ENCODE assay signal across 8 mouse cellular contexts in the genomic region with DNA sequence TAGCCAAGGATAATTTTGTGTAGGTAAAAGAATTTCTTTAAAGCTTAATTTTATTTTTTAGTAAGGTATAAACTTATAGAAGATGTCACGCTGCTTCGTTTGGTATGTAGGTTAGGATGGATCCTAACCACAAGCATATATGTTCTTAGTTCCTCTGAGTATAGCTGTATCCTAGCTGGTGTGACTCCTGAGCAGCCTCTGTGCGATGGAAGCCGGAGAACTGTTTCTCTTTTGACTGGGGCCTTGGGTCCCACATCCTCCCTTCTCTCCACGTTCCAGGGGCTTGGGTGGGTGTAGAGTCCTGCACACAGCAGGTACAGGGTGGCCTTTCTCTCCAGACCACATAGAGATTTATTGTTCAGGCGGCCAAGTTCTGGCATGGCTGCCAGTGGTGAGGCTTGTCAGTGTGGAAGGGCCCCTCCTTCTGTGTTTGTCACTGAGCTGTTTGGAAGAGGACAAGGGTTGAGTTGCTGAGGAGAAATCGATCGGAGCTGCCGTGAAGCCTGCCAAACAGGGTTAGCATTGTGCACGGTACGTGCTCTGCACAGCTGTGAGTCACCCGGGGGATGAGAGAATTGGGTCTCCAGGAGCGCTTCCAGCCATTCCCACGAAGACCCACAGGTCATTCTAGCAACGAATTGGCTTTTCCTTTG. TPM values are rescaled to one million over a fixed set of nuclear protein-coding genes. Genes with fewer than 3 reads are reported as not detected.
DNase-seq lines count a peak whose midpoint lies in the region; ATAC-seq and TF ChIP-seq lines count a peak whose summit lies in the region.

No protein-coding gene starts in this region.

- TF ChIP-seq CTCF in kidney, adult 2 months (conservative IDR thresholded peaks at IDR 0.05; ENCODE audit: insufficient read depth, insufficient read length, low read depth, low read length): no peak

- WGBS in neural tube, embryonic 13.5 days: 48% methylated on average over 15 of the region's 15 CpGs
- WGBS in hindbrain, embryonic 16.5 days: 43% methylated on average over 15 of the region's 15 CpGs
- WGBS in liver, embryonic 15.5 days (ENCODE audit: insufficient replicate concordance): 60% methylated on average over 15 of the region's 15 CpGs
- WGBS in kidney, adult 2 months: 56% methylated on average over 15 of the region's 15 CpGs

- H3K4me1 ChIP-seq in neural tube, embryonic 13.5 days (replicated peaks): peaks cover 34% of the 10 kb centered on the region
- H3K4me1 ChIP-seq in hindbrain, embryonic 16.5 days (ENCODE audit: control insufficient read depth, insufficient read depth, low read depth, low read length): peaks cover 8% of the 10 kb centered on the region
- H3K4me1 ChIP-seq in liver, embryonic 15.5 days (replicated peaks): no peaks in the 10 kb centered on the region
- H3K4me1 ChIP-seq in kidney, adult 2 months (ENCODE audit: control insufficient read depth, insufficient read depth, low read length): no peaks in the 10 kb centered on the region

- H3K36me3 ChIP-seq in neural tube, embryonic 13.5 days: no peaks in the 10 kb centered on the region
- H3K36me3 ChIP-seq in hindbrain, embryonic 16.5 days (ENCODE audit: control insufficient read depth, insufficient read depth, low read length): no peaks in the 10 kb centered on the region
- no peaks in the 10 kb centered on the region for H3K36me3 ChIP-seq in liver, embryonic 15.5 days (replicated peaks)
- H3K36me3 ChIP-seq in kidney, adult 2 months (ENCODE audit: control insufficient read depth, insufficient read depth, low read length): no peaks in the 10 kb centered on the region

- no peak overlapping the region for H3K4me2 ChIP-seq in neural tube, embryonic 13.5 days
- peak overlapping the region; percentile 33 for H3K4me2 ChIP-seq in hindbrain, embryonic 16.5 days (ENCODE audit: low read length)
- no peak overlapping the region for H3K4me2 ChIP-seq in liver, embryonic 15.5 days

- H3K9me3 ChIP-seq in neural tube, embryonic 13.5 days: no peaks in the 10 kb centered on the region
- no peaks in the 10 kb centered on the region for H3K9me3 ChIP-seq in hindbrain, embryonic 16.5 days (ENCODE audit: control insufficient read depth, low read length)
- no peaks in the 10 kb centered on the region for H3K9me3 ChIP-seq in liver, embryonic 15.5 days (replicated peaks)

- DNase-seq in neural tube, embryonic 10.5 days (ENCODE audit: extremely low spot score, low spot score): no peak
- DNase-seq in telencephalon, adult 2 months (ENCODE audit: low read depth, low spot score): peak; percentile 13
- DNase-seq in kidney, adult 2 months: no peak
- no peak for DNase-seq in cerebellum, postnatal 14 days
- no peak for DNase-seq in cerebellum, adult 8-10 months

- ATAC-seq in neural tube, embryonic 13.5 days (ENCODE audit: low read depth): peak; percentile 81
- ATAC-seq in hindbrain, embryonic 16.5 days: peak; percentile 96
- peak; percentile 84 for ATAC-seq in liver, embryonic 15.5 days (ENCODE audit: insufficient read depth)

- 0 out of 2 replicates have a peak overlapping the region, but pooled peaks have one; percentile 23 for H3K27ac ChIP-seq in neural tube, embryonic 13.5 days (replicated peaks)
- H3K27ac ChIP-seq in hindbrain, embryonic 16.5 days (ENCODE audit: low read depth, low read length): peak overlapping the region; percentile 77
- H3K27ac ChIP-seq in liver, embryonic 15.5 days (replicated peaks): peak overlapping the region; percentile 64
- no peak overlapping the region for H3K27ac ChIP-seq in kidney, adult 2 months (ENCODE audit: insufficient read depth, low read depth, low read length)

- no peak for TF ChIP-seq POLR2A in kidney, adult 2 months (IDR thresholded peaks at IDR 0.05; ENCODE audit: low read depth, low read length)

- no peak overlapping the region for H3K9ac ChIP-seq in neural tube, embryonic 13.5 days
- no peak overlapping the region for H3K9ac ChIP-seq in hindbrain, embryonic 16.5 days (ENCODE audit: low read depth, low read length)
- no peak overlapping the region for H3K9ac ChIP-seq in liver, embryonic 15.5 days

- peaks cover 13% of the 10 kb centered on the region for H3K27me3 ChIP-seq in neural tube, embryonic 13.5 days
- H3K27me3 ChIP-seq in hindbrain, embryonic 16.5 days (replicated peaks; ENCODE audit: control insufficient read depth, insufficient read depth, low read length): no peaks in the 10 kb centered on the region
- peaks cover 3% of the 10 kb centered on the region for H3K27me3 ChIP-seq in liver, embryonic 15.5 days
- no peaks in the 10 kb centered on the region for H3K27me3 ChIP-seq in kidney, adult 2 months (replicated peaks; ENCODE audit: control insufficient read depth, insufficient read depth, low read length)

- no peak overlapping the region for H3K4me3 ChIP-seq in neural tube, embryonic 13.5 days
- H3K4me3 ChIP-seq in hindbrain, embryonic 16.5 days (ENCODE audit: low read length): no peak overlapping the region
- no peak overlapping the region for H3K4me3 ChIP-seq in liver, embryonic 15.5 days (replicated peaks)
- H3K4me3 ChIP-seq in kidney, adult 2 months (ENCODE audit: insufficient read depth, low read depth, low read length): no peak overlapping the region

RNA-seq across cellular contexts. Expression of a gene that starts 6.9 kb away (rescaled TPM):
- 9.2 and 10.5 TPM in 2 replicates for polyA plus RNA-seq in neural tube, embryonic 13.5 days (2015; fragmentation: Nextera tagmentation; extraction: Ambion mirVana)
- polyA plus RNA-seq in hindbrain, embryonic 16.5 days (2015; fragmentation: Nextera tagmentation; extraction: Ambion mirVana): 34.3 and 36.3 TPM in 2 replicates
- polyA plus RNA-seq in liver, embryonic 15.5 days (2015; fragmentation: Nextera tagmentation; extraction: Ambion mirVana): 9.5 and 11.2 TPM in 2 replicates
- 2.9 and 4.4 TPM in 2 replicates for polyA plus RNA-seq in kidney, adult 2 months (2012; rRNA removed)
